In the genomic region with DNA sequence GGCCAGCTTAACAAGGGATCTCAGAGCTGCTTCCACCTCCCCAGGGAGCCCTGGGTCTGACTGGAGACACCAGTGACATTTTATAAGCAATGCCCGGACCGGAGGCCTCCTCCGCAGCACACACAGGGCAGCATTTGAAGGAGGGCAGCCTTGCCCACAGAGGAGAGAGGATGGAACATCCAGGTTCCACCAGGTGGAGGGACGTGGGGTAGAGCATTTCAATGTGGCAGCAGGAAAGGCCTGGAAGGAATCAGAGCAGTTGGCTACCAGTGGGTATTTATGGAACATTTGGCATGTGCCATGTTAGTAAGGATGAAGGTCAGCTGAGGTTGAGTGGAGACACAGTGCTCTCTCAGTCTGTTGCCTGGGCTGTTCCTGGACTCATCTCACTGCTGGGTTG, we compare ENCODE assay signal across 26 mouse cellular contexts. TPM values are rescaled to one million over a fixed set of nuclear protein-coding genes. Genes with fewer than 3 reads are reported as not detected.
DNase-seq lines count a peak whose midpoint lies in the region; ATAC-seq and TF ChIP-seq lines count a peak whose summit lies in the region.
"Had no signal": no experiment of that assay in that cellular context is flagged by ENCODE, and none has a peak within 500 bp of the region (broad histone marks: within the 10 kb centered on the region; RNA-seq: fewer than 3 reads in every experiment).

No protein-coding gene starts in this region.

- TF ChIP-seq CTCF in liver, adult 2 months (IDR thresholded peaks at IDR 0.05; ENCODE audit: low read depth, low read length): no peak

- DNase-seq in liver, adult 2 months (ENCODE audit: extremely low read depth, low read depth, low spot score): peak; percentile 14
- no peak for DNase-seq in liver, embryonic 11.5 days (ENCODE audit: low spot score)
- peak; percentile 59 for DNase-seq in cerebellum, adult 8-10 months
- peak; percentile 67 to 68 for DNase-seq in cerebellum, postnatal 25 days
- no peak for DNase-seq in thymus, postnatal 36 days
- DNase-seq: gastrocnemius, postnatal 10 days; heart, postnatal 14 days; kidney, adult 18-20 months; kidney, postnatal 36 days; liver, postnatal 0 days; lung, postnatal 36 days had no signal

- H3K27me3 ChIP-seq in liver, adult 2 months (ENCODE audit: control insufficient read depth, insufficient read depth, low read length): no peaks in the 10 kb centered on the region
- no peaks in the 10 kb centered on the region for H3K27me3 ChIP-seq in liver, embryonic 11.5 days (replicated peaks; ENCODE audit: control insufficient read depth, insufficient read depth, low read length)
- H3K27me3 ChIP-seq in neural tube, embryonic 15.5 days (replicated peaks): no peaks in the 10 kb centered on the region
- H3K27me3 ChIP-seq: embryonic facial prominence, embryonic 13.5 days; kidney, embryonic 15.5 days; limb, embryonic 12.5 days; liver, embryonic 12.5 days; midbrain, embryonic 12.5 days; neural tube, embryonic 12.5 days had no signal

- H3K9ac ChIP-seq in liver, adult 2 months (ENCODE audit: low read depth, low read length): no peak overlapping the region
- H3K9ac ChIP-seq in liver, embryonic 11.5 days (ENCODE audit: low read depth, low read length): no peak overlapping the region
- H3K9ac ChIP-seq in neural tube, embryonic 15.5 days (replicated peaks): no peak overlapping the region
- H3K9ac ChIP-seq: embryonic facial prominence, embryonic 13.5 days; kidney, embryonic 15.5 days; limb, embryonic 12.5 days; liver, embryonic 12.5 days; liver, postnatal 0 days; midbrain, embryonic 12.5 days; neural tube, embryonic 12.5 days had no signal

- H3K27ac ChIP-seq in liver, adult 2 months (replicated peaks; ENCODE audit: insufficient read depth, low read depth, low read length): no peak overlapping the region
- no peak overlapping the region for H3K27ac ChIP-seq in liver, embryonic 11.5 days (ENCODE audit: low read depth, low read length)
- H3K27ac ChIP-seq in neural tube, embryonic 15.5 days (replicated peaks): no peak overlapping the region
- H3K27ac ChIP-seq: embryonic facial prominence, embryonic 13.5 days; kidney, embryonic 15.5 days; layer of hippocampus, adult 2 months; limb, embryonic 12.5 days; liver, embryonic 12.5 days; midbrain, embryonic 12.5 days; neural tube, embryonic 12.5 days had no signal

- H3K79me2 ChIP-seq in liver, adult 2 months (ENCODE audit: control insufficient read depth, insufficient read depth, low read length): no peaks in the 10 kb centered on the region

- no peaks in the 10 kb centered on the region for H3K9me3 ChIP-seq in liver, embryonic 11.5 days (ENCODE audit: control insufficient read depth, low read length)
- H3K9me3 ChIP-seq in neural tube, embryonic 15.5 days (replicated peaks): no peaks in the 10 kb centered on the region
- H3K9me3 ChIP-seq: embryonic facial prominence, embryonic 13.5 days; kidney, embryonic 15.5 days; limb, embryonic 12.5 days; liver, embryonic 12.5 days; megakaryocyte, embryonic 14.5 days; midbrain, embryonic 12.5 days; neural tube, embryonic 12.5 days had no signal

- no peak overlapping the region for H3K4me3 ChIP-seq in liver, adult 2 months (ENCODE audit: insufficient read depth, low read depth, low read length)
- no peak overlapping the region for H3K4me3 ChIP-seq in liver, embryonic 11.5 days (ENCODE audit: low read depth, low read length)
- H3K4me3 ChIP-seq in neural tube, embryonic 15.5 days (replicated peaks): no peak overlapping the region
- H3K4me3 ChIP-seq: embryonic facial prominence, embryonic 13.5 days; erythroblast, embryonic 14.5 days; kidney, embryonic 15.5 days; layer of hippocampus, adult 2 months; limb, embryonic 12.5 days; liver, embryonic 12.5 days; megakaryocyte, embryonic 14.5 days; midbrain, embryonic 12.5 days; myocyte; neural tube, embryonic 12.5 days had no signal

- TF ChIP-seq POLR2A in liver, adult 2 months (IDR thresholded peaks at IDR 0.05; ENCODE audit: extremely low read depth, insufficient read depth, low read length): no peak

- H3K4me1 ChIP-seq in liver, adult 2 months (ENCODE audit: control insufficient read depth, insufficient read depth, low read length): peaks cover 12% of the 10 kb centered on the region
- H3K4me1 ChIP-seq in liver, embryonic 11.5 days (replicated peaks; ENCODE audit: control insufficient read depth, insufficient read depth, low read length): no peaks in the 10 kb centered on the region
- peaks cover 20% of the 10 kb centered on the region for H3K4me1 ChIP-seq in neural tube, embryonic 15.5 days
- H3K4me1 ChIP-seq: liver, embryonic 12.5 days had no signal

- no peaks in the 10 kb centered on the region for H3K36me3 ChIP-seq in liver, adult 2 months (ENCODE audit: control insufficient read depth, insufficient read depth, low read length)
- no peaks in the 10 kb centered on the region for H3K36me3 ChIP-seq in liver, embryonic 11.5 days (ENCODE audit: control insufficient read depth, insufficient read depth, low read length)
- no peaks in the 10 kb centered on the region for H3K36me3 ChIP-seq in neural tube, embryonic 15.5 days
- H3K36me3 ChIP-seq: embryonic facial prominence, embryonic 13.5 days; kidney, embryonic 15.5 days; limb, embryonic 12.5 days; liver, embryonic 12.5 days; midbrain, embryonic 12.5 days; neural tube, embryonic 12.5 days had no signal

- no peak overlapping the region for H3K4me2 ChIP-seq in liver, embryonic 11.5 days
- H3K4me2 ChIP-seq in neural tube, embryonic 15.5 days: no peak overlapping the region
- H3K4me2 ChIP-seq: embryonic facial prominence, embryonic 13.5 days; kidney, embryonic 15.5 days; limb, embryonic 12.5 days; liver, embryonic 12.5 days; midbrain, embryonic 12.5 days; neural tube, embryonic 12.5 days had no signal

- 93% methylated on average over 4 of the region's 4 CpGs for WGBS in liver, adult 2 months
- WGBS in liver, embryonic 11.5 days: 78% methylated on average over 4 of the region's 4 CpGs
- 81% methylated on average over 4 of the region's 4 CpGs for WGBS in neural tube, embryonic 15.5 days

- no peak for ATAC-seq in liver, embryonic 11.5 days (replicated peaks; ENCODE audit: low FRiP score)
- ATAC-seq in neural tube, embryonic 15.5 days (ENCODE audit: low FRiP score): no peak
- ATAC-seq in erythroblast, adult 5-6 weeks (replicated peaks; ENCODE audit: low FRiP score, poor library complexity, severe bottlenecking): no peak
- ATAC-seq: CD4-positive, CD25-positive, alpha-beta regulatory T cell, adult 4 months; forebrain, embryonic 16.5 days; hindbrain, embryonic 16.5 days; liver, embryonic 12.5 days; liver, postnatal 0 days had no signal

RNA-seq across cellular contexts. Expression of gene Glce, which starts 36.3 kb away (rescaled TPM):
- 18.3 and 24.3 TPM in 2 replicates for total RNA-seq in liver, adult 2 months (2014; rRNA removed)
- 3.0 and 4.6 TPM in 2 replicates for polyA plus RNA-seq in liver, adult 2 months (2012; rRNA removed)
- 13.5 and 13.6 TPM in 2 replicates for polyA plus RNA-seq in liver, embryonic 11.5 days (2014; fragmentation: Nextera tagmentation; extraction: Ambion mirVana)
- polyA plus RNA-seq in neural tube, embryonic 15.5 days (2015; fragmentation: Nextera tagmentation; extraction: Ambion mirVana): 20.0 and 22.1 TPM in 2 replicates
- 0.38 and 7.1 TPM in 2 replicates for total RNA-seq in erythroblast, adult 5-6 weeks (2015; ENCODE audit: low replicate concordance)
- 2.2 and 4.3 TPM in 2 replicates for total RNA-seq in erythroblast, adult 5-6 weeks (2017; ENCODE audit: low replicate concordance)

Comparison
In these comparisons a context has a peak if more than half of its experiments do, and no peak if none do; other contexts are left out.
1. DNase-seq: peak in liver, adult 2 months (single experiment), cerebellum, adult 8-10 months (single experiment) and cerebellum, postnatal 25 days (2 of 2); none in liver, embryonic 11.5 days (single experiment) and thymus, postnatal 36 days (0 of 2).